Mouse (Mus musculus) lung, postnatal 0 days (tissue): ENCODE measurements around the gene H1f0.
"Not testable (repeated sequence)": the region's sequence is repeated elsewhere in the genome, so short reads cannot be mapped to it uniquely, and the experiment has no call there.

ENCODE experiments used
- CTCF ChIP-seq: IDR thresholded peaks from 2 replicates; pipeline ENCODE4 v1.5.1; 2016; ENCODE audit warnings: antibody characterized with exemption, mild to moderate bottlenecking
- EP300 ChIP-seq: IDR thresholded peaks from 2 replicates; pipeline ENCODE4 v1.6.1; 2016; ENCODE audit warnings: antibody characterized with exemption, mild to moderate bottlenecking, control low read depth

GRCm38 (mm10) chr15:79007836-79008235 is 20.4 kb upstream of the H1f0 start:
- peak; percentile 34 for TF ChIP-seq CTCF
- TF ChIP-seq EP300 = not testable (repeated sequence)
